Mouse (Mus musculus) spleen, postnatal 10 days (tissue): ENCODE measurements around the gene Imp3.

Source experiments
- DNase-seq, 2 experiments: peaks; one replicate each; pipeline ENCODE4 v3.0.0; 2021 to 2022; ENCODE audit warnings: low spot score in 2 of 2

Gene Imp3

DNA sequence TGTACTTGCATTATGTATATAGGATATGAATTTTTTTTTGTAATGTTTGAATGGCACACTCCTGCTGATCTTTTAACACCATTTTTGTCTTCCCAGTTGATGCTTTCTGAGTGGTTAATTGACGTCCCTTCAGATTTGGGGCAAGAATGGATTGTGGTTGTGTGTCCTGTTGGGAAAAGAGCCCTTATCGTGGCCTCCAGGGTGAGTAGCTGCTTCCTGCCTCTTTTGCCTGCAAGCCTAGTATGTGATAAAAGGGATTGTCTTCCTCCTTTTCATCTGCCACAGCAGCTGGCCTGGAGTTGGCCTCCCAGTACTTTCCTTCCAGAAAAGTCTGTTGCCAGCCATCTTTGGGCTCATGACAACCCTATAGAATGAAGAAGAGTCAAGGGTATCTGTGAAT, 32.9 kb downstream of the Imp3 start:
- DNase-seq = no peak

GRCm38 (mm10) chr9:56973960-56974524, 36.8 kb downstream of the Imp3 start:
- DNase-seq = no peak

DNA sequence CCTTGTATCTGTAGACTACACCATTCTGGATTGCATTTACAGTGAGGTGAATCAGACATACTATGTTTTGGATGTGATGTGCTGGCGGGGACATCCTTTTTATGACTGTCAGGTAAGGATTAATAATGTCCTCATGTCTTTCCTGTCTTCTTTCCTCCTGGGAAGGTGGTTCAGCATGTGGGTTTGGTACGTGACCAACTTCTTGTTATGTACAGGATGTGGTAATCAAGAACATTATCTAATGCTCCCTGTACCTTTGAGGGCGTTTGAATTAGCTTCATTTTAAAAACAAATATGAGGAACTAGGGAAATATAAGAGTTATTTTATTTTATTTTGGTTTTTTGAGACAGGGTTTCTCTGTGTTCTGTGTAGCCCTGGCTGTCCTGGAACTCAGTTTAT, 37.9 kb downstream of the Imp3 start:
- DNase-seq = no peak

DNA sequence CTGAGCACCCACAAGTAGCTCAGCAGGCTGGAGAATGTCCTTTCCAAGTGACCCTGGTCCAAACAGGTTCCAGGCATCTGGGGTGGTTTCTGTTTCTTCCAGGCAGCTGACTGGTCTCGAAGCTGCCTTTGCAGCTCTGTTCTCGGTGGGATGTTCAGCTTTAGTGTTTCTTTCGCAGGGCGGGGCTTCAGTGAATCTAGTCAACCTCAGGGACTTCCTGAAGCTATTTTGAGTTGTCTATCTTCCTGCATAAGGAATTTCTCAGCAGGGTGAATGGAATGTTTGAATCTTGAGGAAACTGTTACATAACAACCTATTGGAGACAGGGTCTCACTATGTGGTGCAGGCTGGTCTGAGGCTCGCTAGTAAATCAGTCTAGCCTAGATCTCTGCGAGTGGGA, 42.9 kb downstream of the Imp3 start:
- no peak for DNase-seq

GRCm38 (mm10) chr9:56981502-56981901, 44.2 kb downstream of the Imp3 start:
- no peak for DNase-seq
